In the genomic region with DNA sequence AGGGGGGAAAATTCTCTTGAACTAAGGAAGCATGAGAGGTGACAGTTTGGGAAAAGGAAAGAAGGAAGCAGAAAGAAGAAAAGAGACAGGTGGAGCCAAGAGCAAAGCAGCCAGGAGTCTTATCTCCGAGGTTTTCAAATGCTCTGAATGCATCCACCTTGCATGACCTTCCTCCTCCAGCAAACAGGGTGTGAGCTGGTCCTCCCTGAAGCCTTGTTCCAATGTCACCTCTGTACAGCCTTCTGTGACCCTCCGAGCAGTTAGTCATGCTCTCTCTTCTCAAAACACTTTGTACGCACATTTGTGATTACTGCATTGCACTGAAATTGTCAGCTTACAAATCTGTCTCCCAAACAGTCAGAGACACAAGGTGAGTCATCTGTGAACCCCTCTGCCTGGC, we compare ENCODE assay signal across 15 mouse cellular contexts.
"Had no signal": no experiment of that assay in that cellular context is flagged by ENCODE, and none has a peak within 500 bp of the region (broad histone marks: within the 10 kb centered on the region; RNA-seq: fewer than 3 reads in every experiment).

No protein-coding gene starts in this region.

- H3K4me1 ChIP-seq: midbrain, embryonic 10.5 days; midbrain, embryonic 12.5 days; neural tube, embryonic 13.5 days; neural tube, embryonic 15.5 days had no signal

- H3K4me3 ChIP-seq: midbrain, embryonic 10.5 days; midbrain, embryonic 12.5 days; myocyte; neural tube, embryonic 13.5 days; neural tube, embryonic 15.5 days had no signal

- ATAC-seq: midbrain, embryonic 16.5 days had no signal

- H3K4me2 ChIP-seq: lung, embryonic 14.5 days; midbrain, embryonic 12.5 days; neural tube, embryonic 13.5 days; neural tube, embryonic 15.5 days had no signal

- H3K27ac ChIP-seq: midbrain, embryonic 10.5 days; midbrain, embryonic 12.5 days; neural tube, embryonic 13.5 days; neural tube, embryonic 15.5 days had no signal

- H3K27me3 ChIP-seq: midbrain, embryonic 12.5 days; neural tube, embryonic 13.5 days; neural tube, embryonic 15.5 days had no signal

- H3K9ac ChIP-seq: lung, embryonic 14.5 days; midbrain, embryonic 12.5 days; neural tube, embryonic 13.5 days; neural tube, embryonic 15.5 days had no signal

- H3K9me3 ChIP-seq: midbrain, embryonic 10.5 days; midbrain, embryonic 12.5 days; neural tube, embryonic 13.5 days; neural tube, embryonic 15.5 days had no signal

- DNase-seq: lung, adult 18-20 months; lung, embryonic 14.5 days; lung, postnatal 10 days; lung, postnatal 4 days; midbrain, embryonic 14.5 days; right cerebral cortex, postnatal 14 days; thymus, adult 2 months; thymus, postnatal 25 days; thymus, postnatal 4 days had no signal

- H3K36me3 ChIP-seq: midbrain, embryonic 10.5 days; midbrain, embryonic 12.5 days; neural tube, embryonic 13.5 days; neural tube, embryonic 15.5 days had no signal
